Mouse (Mus musculus) forebrain, embryonic 13.5 days (tissue): ENCODE measurements around the gene Ccdc60. TPM values are rescaled to one million over a fixed set of nuclear protein-coding genes. Genes with fewer than 3 reads are reported as not detected.

Experiments
- ATAC-seq: fragments of 200-750 bp; cut with Nextera tagmentation; 2 replicates; pipeline ENCODE4 v1.8.0; 2017
- H3K27ac ChIP-seq: fragments of 300-500 bp; sonication (generic); 2 replicates; pipeline ENCODE4 v1.5.1; 2015; ENCODE audit warnings: inconsistent platforms, mild to moderate bottlenecking, moderate library complexity
- H3K27me3 ChIP-seq: fragments of 300-500 bp; sonication (generic); 2 replicates; pipeline ENCODE4 v1.6.1; 2015; ENCODE audit warnings: mild to moderate bottlenecking, inconsistent platforms
- H3K36me3 ChIP-seq: fragments of 300-500 bp; sonication (generic); 2 replicates; pipeline ENCODE4 v1.6.1; 2015; ENCODE audit warnings: mild to moderate bottlenecking, inconsistent platforms; ENCODE audit not compliant: poor library complexity, severe bottlenecking
- H3K4me1 ChIP-seq: fragments of 300-500 bp; sonication (generic); 2 replicates; pipeline ENCODE4 v1.6.1; 2015; ENCODE audit warnings: inconsistent platforms
- H3K4me2 ChIP-seq: fragments of 300-500 bp; sonication (generic); 2 replicates; pipeline ENCODE4 v1.6.1; 2015; ENCODE audit warnings: inconsistent platforms, mild to moderate bottlenecking, moderate library complexity
- H3K4me3 ChIP-seq: fragments of 300-500 bp; sonication (generic); 2 replicates; pipeline ENCODE4 v1.5.1; 2015; ENCODE audit warnings: mild to moderate bottlenecking, inconsistent platforms
- H3K9ac ChIP-seq: fragments of 300-500 bp; sonication (generic); 2 replicates; pipeline ENCODE4 v1.6.1; 2015; ENCODE audit warnings: mild to moderate bottlenecking, inconsistent platforms
- H3K9me3 ChIP-seq: fragments of 300-500 bp; sonication (generic); replicated peaks from 2 replicates; pipeline ENCODE4 v1.6.1; 2016; ENCODE audit warnings: inconsistent platforms
- WGBS: fragments of 180-500 bp; shearing (Covaris S2); methylation state at CpG from one replicate; pipeline ENCODE4 v1.1.7; 2015; 5-methylcytosine and 5-hydroxymethylcytosine counted together
- polyA plus RNA-seq: library from polyadenylated mRNA; unstranded; fragments of >200 nt; fragmentation: Nextera tagmentation; extraction: Ambion mirVana; gene quantifications from 2 replicates; pipeline ENCODE4 v1.2.1, GENCODE M21; 2015

Ccdc60 gene
- polyA plus RNA-seq, 1 experiment from 2014 or later = 0.58 TPM

DNA sequence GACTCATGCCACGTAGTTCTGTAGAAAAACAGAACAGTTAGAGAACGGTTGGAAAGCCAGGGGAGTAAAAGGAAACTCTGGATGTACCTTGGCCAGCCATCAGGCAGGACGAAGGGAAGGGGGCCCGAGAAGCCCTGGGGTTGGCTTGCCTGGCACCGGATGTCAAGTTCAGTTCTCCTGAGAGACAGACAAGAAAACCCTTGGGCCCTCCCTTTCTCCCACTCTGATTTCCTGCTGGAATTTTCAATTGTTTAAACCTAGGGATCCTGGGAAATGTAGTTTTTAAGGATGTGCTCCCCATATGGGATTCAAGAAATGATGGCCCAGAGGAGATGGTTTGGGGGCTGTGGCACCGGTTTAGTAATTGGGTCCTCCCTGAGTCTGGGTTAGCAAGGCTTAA lies 60.4 kb downstream of the Ccdc60 start:
- Histone ChIP-seq H3K36me3 (no peaks in the 10 kb centered on the region), H3K4me1 (peaks cover 11% of the 10 kb centered on the region), H3K27me3 (peaks cover 17% of the 10 kb centered on the region), H3K4me3 (no peak overlapping the region), H3K4me2 (no peak overlapping the region), H3K9me3 (no peaks in the 10 kb centered on the region), H3K27ac (no peak overlapping the region), H3K9ac (no peak overlapping the region)
- WGBS = 75% methylated on average over 6 of the region's 6 CpGs
- ATAC-seq = no peak

DNA sequence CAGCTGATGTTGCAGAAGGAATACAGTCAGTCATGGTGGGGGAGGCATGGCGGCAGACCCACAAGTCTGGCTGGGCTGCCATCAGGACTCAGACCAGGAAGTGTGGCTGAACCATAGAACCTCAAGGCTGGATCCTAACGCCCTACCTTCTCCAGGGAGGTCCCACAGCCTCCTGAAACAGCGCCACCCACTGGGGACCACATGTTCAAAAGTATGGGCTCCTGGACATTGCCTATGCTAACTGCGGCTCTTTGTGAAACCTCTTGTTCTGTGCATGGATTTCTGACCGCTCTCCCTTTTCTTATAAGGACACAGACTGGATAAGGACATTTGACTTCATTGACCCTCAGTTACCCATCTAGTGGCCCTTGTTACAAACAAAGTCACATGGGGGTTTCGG lies 64.8 kb downstream of the Ccdc60 start:
- Histone ChIP-seq H3K36me3 (no peaks in the 10 kb centered on the region), H3K27ac (no peak overlapping the region), H3K9me3 (no peaks in the 10 kb centered on the region), H3K4me1 (peaks cover 10% of the 10 kb centered on the region; the same call in 1 of the 2 replicates), H3K9ac (no peak overlapping the region), H3K4me3 (no peak overlapping the region), H3K4me2 (no peak overlapping the region), H3K27me3 (no peaks in the 10 kb centered on the region)
- 75% methylated on average over 6 of the region's 6 CpGs for WGBS
- no peak for ATAC-seq

DNA sequence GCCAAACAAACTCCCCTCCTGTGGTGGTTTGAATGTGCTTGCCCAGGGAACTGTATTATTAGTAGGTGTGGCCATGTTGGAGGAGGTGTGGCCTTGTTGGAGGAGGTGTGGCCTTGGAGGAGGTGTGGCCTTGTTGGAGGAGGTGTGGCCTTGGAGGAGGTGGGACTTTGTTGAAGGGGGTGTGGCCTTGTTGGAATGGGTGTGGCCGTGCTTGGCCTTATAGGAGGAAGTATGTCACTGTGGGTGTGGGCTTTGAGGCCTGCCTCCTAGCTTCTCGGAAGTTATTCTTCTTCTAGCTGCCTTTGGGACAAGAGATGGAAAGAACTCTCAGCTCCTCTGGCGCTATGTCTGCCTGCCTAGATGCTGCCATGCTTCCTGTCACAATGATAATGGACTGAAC lies 66.9 kb downstream of the Ccdc60 start:
- Histone ChIP-seq H3K27ac (no peak overlapping the region), H3K9ac (no peak overlapping the region), H3K27me3 (no peaks in the 10 kb centered on the region), H3K4me2 (no peak overlapping the region), H3K4me1 (peaks cover 14% of the 10 kb centered on the region; the same call in 1 of the 2 replicates), H3K9me3 (no peaks in the 10 kb centered on the region), H3K4me3 (no peak overlapping the region), H3K36me3 (no peaks in the 10 kb centered on the region)
- no peak for ATAC-seq
- whole genome bisulfite sequencing = 85% methylated on average over 3 of the region's 3 CpGs

- Histone ChIP-seq H3K9me3 (no peaks in the 10 kb centered on the region), H3K4me2 (no peak overlapping the region), H3K4me3 (no peak overlapping the region), H3K36me3 (no peaks in the 10 kb centered on the region), H3K4me1 (peaks cover 19% of the 10 kb centered on the region; the same call in 1 of the 2 replicates), H3K27me3 (no peaks in the 10 kb centered on the region), H3K27ac (no peak overlapping the region), H3K9ac (no peak overlapping the region)
- 59% methylated on average over 7 of the region's 7 CpGs for WGBS
- ATAC-seq = peak; percentile 19; the same call in 1 of the 2 replicates
Measured at GRCm38 (mm10) chr5:116219288-116219687, 69.5 kb downstream of the Ccdc60 start.

- no peaks in the 10 kb centered on the region for H3K27me3 ChIP-seq
- no peaks in the 10 kb centered on the region for H3K36me3 ChIP-seq
- H3K4me2 ChIP-seq = no peak overlapping the region
- H3K27ac ChIP-seq = no peak overlapping the region
- H3K9me3 ChIP-seq = no peaks in the 10 kb centered on the region
- 64% methylated on average over 5 of the region's 5 CpGs for WGBS
- H3K4me3 ChIP-seq = no peak overlapping the region
- H3K4me1 ChIP-seq = peaks cover 36% of the 10 kb centered on the region
- no peak for ATAC-seq
- no peak overlapping the region for H3K9ac ChIP-seq
Measured at GRCm38 (mm10) chr5:116212706-116213105, 76.1 kb downstream of the Ccdc60 start.

DNA sequence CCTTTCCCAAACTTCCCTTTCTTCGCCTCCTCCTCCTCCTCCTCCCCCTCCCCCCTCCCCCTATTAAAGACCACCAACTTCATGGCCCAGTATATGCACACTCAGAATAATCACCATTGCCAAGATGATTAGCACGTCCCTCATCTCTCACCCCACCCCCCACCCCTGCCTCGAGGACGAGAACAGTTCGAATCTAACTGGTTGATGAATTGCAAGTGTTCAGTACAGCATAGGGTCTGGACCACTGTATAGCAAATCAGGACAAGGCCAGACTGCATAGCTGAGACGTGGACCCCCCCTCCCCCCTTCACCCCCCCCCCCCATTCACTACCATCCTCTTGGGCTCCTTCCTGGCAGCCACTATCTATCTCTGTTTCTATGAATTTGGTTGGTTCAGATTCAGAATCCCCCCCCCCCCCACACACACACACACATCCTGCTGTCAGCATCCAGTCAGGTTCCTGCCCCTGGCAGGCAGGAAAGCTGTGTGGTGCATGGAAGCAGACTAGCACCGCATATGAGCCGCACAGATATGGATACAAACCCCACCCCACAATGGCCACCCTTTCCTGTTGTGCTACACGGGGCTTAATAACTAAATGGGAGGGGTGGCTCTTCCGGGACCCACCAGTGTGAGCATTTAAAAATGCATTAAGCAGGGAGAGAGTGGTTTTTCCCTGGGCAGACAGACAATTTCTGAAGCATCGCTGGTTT lies 79.2 kb downstream of the Ccdc60 start:
- Histone ChIP-seq H3K4me1 (peaks cover 36% of the 10 kb centered on the region), H3K27me3 (no peaks in the 10 kb centered on the region), H3K4me2 (peak overlapping the region; percentile 42), H3K36me3 (no peaks in the 10 kb centered on the region), H3K9ac (no peak overlapping the region), H3K27ac (peak overlapping the region; percentile 84), H3K4me3 (no peak overlapping the region), H3K9me3 (no peaks in the 10 kb centered on the region)
- WGBS = 28% methylated on average over 11 of the region's 11 CpGs
- peak; percentile 44 for ATAC-seq

GRCm38 (mm10) chr5:116208741-116209368 lies 79.9 kb downstream of the Ccdc60 start:
- peaks cover 36% of the 10 kb centered on the region for H3K4me1 ChIP-seq
- H3K27me3 ChIP-seq = no peaks in the 10 kb centered on the region
- no peak overlapping the region for H3K9ac ChIP-seq
- peak overlapping the region; percentile 84 for H3K27ac ChIP-seq
- peak; percentile 80 for ATAC-seq
- H3K9me3 ChIP-seq = no peaks in the 10 kb centered on the region
- H3K4me3 ChIP-seq = no peak overlapping the region
- 7% methylated on average over 16 of the region's 16 CpGs for WGBS
- peak overlapping the region; percentile 42 for H3K4me2 ChIP-seq
- H3K36me3 ChIP-seq = no peaks in the 10 kb centered on the region

DNA sequence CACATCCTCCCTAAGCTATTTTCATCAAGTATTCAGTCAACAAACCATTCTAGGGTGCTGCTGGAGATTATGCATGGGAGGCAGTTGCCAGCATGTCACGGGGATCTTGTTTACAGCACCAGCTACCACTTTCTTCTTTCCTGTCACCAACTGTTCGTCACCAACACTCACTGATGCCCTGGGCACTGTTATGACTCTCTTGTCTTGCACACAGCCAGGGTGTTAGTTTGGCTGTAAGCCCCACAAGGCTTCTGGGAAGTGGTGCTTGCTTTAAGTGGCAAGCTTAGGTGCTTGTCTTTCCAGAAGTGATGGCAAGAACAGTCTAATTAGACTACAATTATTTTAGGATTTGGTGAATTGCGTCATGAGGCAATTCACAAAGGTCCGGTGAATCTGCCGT lies 86.1 kb downstream of the Ccdc60 start:
- Histone ChIP-seq H3K27me3 (no peaks in the 10 kb centered on the region), H3K9ac (no peak overlapping the region), H3K4me1 (peaks cover 22% of the 10 kb centered on the region), H3K36me3 (no peaks in the 10 kb centered on the region), H3K4me2 (no peak overlapping the region), H3K9me3 (no peaks in the 10 kb centered on the region), H3K27ac (0 out of 2 replicates have a peak overlapping the region, but pooled peaks have one; percentile 15), H3K4me3 (no peak overlapping the region)
- 51% methylated on average over 5 of the region's 5 CpGs for WGBS
- ATAC-seq = no peak; the same call in 1 of the 2 replicates

- 40% methylated on average over 11 of the region's 11 CpGs for WGBS
- no peak for ATAC-seq
- no peaks in the 10 kb centered on the region for H3K36me3 ChIP-seq
- peak overlapping the region; percentile 1; the same call in 1 of the 2 replicates for H3K9ac ChIP-seq
- no peaks in the 10 kb centered on the region for H3K9me3 ChIP-seq
- no peak overlapping the region for H3K4me3 ChIP-seq
- 0 out of 2 replicates have a peak overlapping the region, but pooled peaks have one; percentile 10 for H3K4me2 ChIP-seq
- peaks cover 7% of the 10 kb centered on the region for H3K27me3 ChIP-seq
- peaks cover 3% of the 10 kb centered on the region; the same call in 1 of the 2 replicates for H3K4me1 ChIP-seq
- no peak overlapping the region for H3K27ac ChIP-seq
Measured at GRCm38 (mm10) chr5:116194499-116194898, 94.3 kb downstream of the Ccdc60 start.

- ATAC-seq = no peak
- H3K9ac ChIP-seq = no peak overlapping the region
- no peak overlapping the region for H3K4me2 ChIP-seq
- peaks cover 3% of the 10 kb centered on the region; the same call in 1 of the 2 replicates for H3K4me1 ChIP-seq
- H3K36me3 ChIP-seq = no peaks in the 10 kb centered on the region
- peaks cover 7% of the 10 kb centered on the region for H3K27me3 ChIP-seq
- H3K4me3 ChIP-seq = no peak overlapping the region
- 76% methylated on average over 9 of the region's 9 CpGs for WGBS
- no peak overlapping the region for H3K27ac ChIP-seq
- no peaks in the 10 kb centered on the region for H3K9me3 ChIP-seq
Measured at GRCm38 (mm10) chr5:116192693-116193092, 96.1 kb downstream of the Ccdc60 start.

DNA sequence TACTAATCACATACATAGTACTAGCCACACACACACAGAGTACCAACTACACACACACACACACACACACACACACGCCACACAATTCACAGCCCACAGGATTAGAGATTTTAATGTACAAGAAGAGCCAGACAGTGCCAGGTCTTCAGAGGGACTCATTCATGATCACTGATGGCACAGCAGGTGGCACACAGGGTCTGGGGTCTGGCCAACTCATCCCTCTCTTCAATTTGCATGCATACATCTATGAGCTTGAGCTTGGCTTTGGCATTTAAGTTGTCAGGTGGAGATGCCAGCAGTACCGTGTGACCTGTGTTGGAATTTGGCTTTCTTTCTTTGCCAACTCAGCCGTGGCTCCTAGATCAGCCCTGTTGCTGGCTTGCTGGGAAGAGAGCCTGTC lies 97.2 kb downstream of the Ccdc60 start:
- H3K4me1 ChIP-seq = peaks cover 3% of the 10 kb centered on the region; the same call in 1 of the 2 replicates
- no peak overlapping the region for H3K27ac ChIP-seq
- peaks cover 7% of the 10 kb centered on the region for H3K27me3 ChIP-seq
- no peak overlapping the region for H3K4me3 ChIP-seq
- H3K9me3 ChIP-seq = no peaks in the 10 kb centered on the region
- no peak overlapping the region for H3K4me2 ChIP-seq
- H3K9ac ChIP-seq = no peak overlapping the region
- WGBS = 84% methylated on average over 3 of the region's 3 CpGs
- ATAC-seq = no peak
- H3K36me3 ChIP-seq = no peaks in the 10 kb centered on the region

DNA sequence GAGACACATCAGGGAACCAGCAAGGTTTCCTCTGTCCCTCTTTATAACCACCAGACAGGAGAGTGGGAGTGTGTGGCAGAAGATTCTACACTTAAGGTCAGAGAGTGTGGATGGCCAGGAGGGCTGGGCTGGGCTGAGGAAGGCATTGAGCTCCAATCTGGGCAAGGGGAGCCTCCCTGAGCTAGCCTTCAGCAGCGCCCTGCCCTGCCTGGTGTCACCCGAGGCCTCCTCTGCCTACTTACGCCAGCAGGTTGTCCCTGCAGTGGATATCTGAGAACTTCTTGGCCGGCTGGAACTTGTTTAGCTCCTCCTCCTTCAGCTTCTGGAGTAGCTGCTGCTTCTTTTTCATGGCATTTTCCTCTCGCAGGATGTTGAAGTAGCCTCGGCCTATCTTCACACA lies 99.0 kb downstream of the Ccdc60 start:
- H3K4me3 ChIP-seq = no peak overlapping the region
- ATAC-seq = no peak
- no peak overlapping the region for H3K9ac ChIP-seq

More for the DNA sequence above, 99.0 kb downstream of the Ccdc60 start:
- H3K4me2 ChIP-seq = no peak overlapping the region
- H3K27me3 ChIP-seq = peaks cover 7% of the 10 kb centered on the region
- H3K27ac ChIP-seq = no peak overlapping the region
- H3K4me1 ChIP-seq = peaks cover 3% of the 10 kb centered on the region; the same call in 1 of the 2 replicates
- no peaks in the 10 kb centered on the region for H3K9me3 ChIP-seq
- no peaks in the 10 kb centered on the region for H3K36me3 ChIP-seq
- WGBS = 77% methylated on average over 6 of the region's 6 CpGs
